Mouse (Mus musculus) CH12.LX (cell line): ENCODE data around the gene Cnr2. TPM values are rescaled to one million over a fixed set of nuclear protein-coding genes. Genes with fewer than 3 reads are reported as not detected.
A peak's percentile ranks its signal among the peaks of the same experiment; 100 is the strongest.

ENCODE experiments used
- DNase-seq: peaks from one replicate; pipeline ENCODE4 v3.0.0-alpha.2; 2013; ENCODE audit errors: extremely low read depth
- H3K27ac ChIP-seq: 2 replicates; pipeline ENCODE4 v1.5.1; 2012; ENCODE audit warnings: low read depth, mild to moderate bottlenecking, control low read depth, moderate library complexity; ENCODE audit not compliant: insufficient read depth
- H3K27me3 ChIP-seq: replicated peaks from 2 replicates; pipeline ENCODE3; 2012; ENCODE audit warnings: inconsistent platforms
- H3K36me3 ChIP-seq, 2 experiments: replicated peaks in 1 of 2; 2 replicates each; pipeline versions ENCODE3 to v1.6.1; 2012; ENCODE audit warnings: inconsistent platforms in 1 of 2, low read length in 1 of 2, mild to moderate bottlenecking in 1 of 2, mixed read lengths in 1 of 2, moderate library complexity in 1 of 2; ENCODE audit not compliant: control insufficient read depth in 1 of 2, insufficient read depth in 1 of 2
- H3K4me1 ChIP-seq, 2 experiments: 2 replicates each; pipeline ENCODE4 v1.6.1; 2012; ENCODE audit warnings: inconsistent platforms in 1 of 2, moderate library complexity in 1 of 2; ENCODE audit not compliant: insufficient read depth in 2 of 2, control insufficient read depth in 1 of 2
- H3K4me2 ChIP-seq: 2 replicates; pipeline ENCODE4 v1.6.1; 2012; ENCODE audit warnings: low read depth, mild to moderate bottlenecking, control low read depth; ENCODE audit not compliant: poor library complexity, insufficient read depth, severe bottlenecking
- H3K4me3 ChIP-seq, 3 experiments: fragments of 150-350 bp in 1 of 3; sonication (generic) in 1 of 3; replicated peaks in 1 of 3; 2 replicates each; pipeline versions ENCODE3 to v1.5.1; 2011 to 2012; ENCODE audit warnings: low read depth in 2 of 3, low read length in 2 of 3, mild to moderate bottlenecking in 2 of 3, moderate library complexity in 2 of 3, control low read depth in 1 of 3, improper control_type of control experiment in 1 of 3, inconsistent platforms in 1 of 3, mixed read lengths in 1 of 3; ENCODE audit not compliant: poor library complexity in 1 of 3
- H3K79me2 ChIP-seq: replicated peaks from 2 replicates; pipeline ENCODE4 v1.6.1; 2012; ENCODE audit warnings: mild to moderate bottlenecking, moderate library complexity; ENCODE audit not compliant: control insufficient read depth, poor library complexity, insufficient read depth, severe bottlenecking; ENCODE audit errors: extremely low read depth
- H3K9ac ChIP-seq: 2 replicates; pipeline ENCODE4 v1.6.1; 2012; ENCODE audit warnings: low read depth, mild to moderate bottlenecking, control low read depth, moderate library complexity; ENCODE audit not compliant: insufficient read depth
- H3K9me3 ChIP-seq: replicated peaks from 2 replicates; pipeline ENCODE3; 2012; ENCODE audit warnings: low read length, inconsistent platforms, mixed read lengths
- BHLHE40 ChIP-seq: IDR thresholded peaks from 2 replicates; pipeline ENCODE4 v1.6.1; 2011; ENCODE audit warnings: mild to moderate bottlenecking, low read depth, low read length, improper control_type of control experiment
- CTCF ChIP-seq, 2 experiments: IDR thresholded peaks in 1 of 2; conservative IDR thresholded peaks in 1 of 2; 2 replicates each; pipeline ENCODE4 v1.5.1; 2011 to 2012; ENCODE audit warnings: low read depth in 2 of 2, low read length in 2 of 2, improper control_type of control experiment in 1 of 2, inconsistent platforms in 1 of 2, mild to moderate bottlenecking in 1 of 2, moderate library complexity in 1 of 2
- ELF1 ChIP-seq: IDR thresholded peaks from 2 replicates; pipeline ENCODE4 v1.6.1; 2014; ENCODE audit warnings: low read depth, mild to moderate bottlenecking, inconsistent platforms, low read length, improper control_type of control experiment
- EP300 ChIP-seq: IDR thresholded peaks from 2 replicates; pipeline ENCODE4 v1.6.1; 2011; ENCODE audit warnings: low read length, improper control_type of control experiment
- IRF4 ChIP-seq: IDR thresholded peaks from 2 replicates; pipeline ENCODE4 v1.6.1; 2014; ENCODE audit warnings: low read depth, mild to moderate bottlenecking, inconsistent platforms, low read length, improper control_type of control experiment
- JUN ChIP-seq: IDR thresholded peaks from 2 replicates; pipeline ENCODE4 v1.6.1; 2011; ENCODE audit warnings: low read depth, mild to moderate bottlenecking, low read length, improper control_type of control experiment, moderate library complexity; ENCODE audit not compliant: insufficient read depth
- JUND ChIP-seq: conservative IDR thresholded peaks from 2 replicates; pipeline ENCODE4 v1.6.1; 2011; ENCODE audit warnings: low read depth, low read length, improper control_type of control experiment
- MAFK ChIP-seq: IDR thresholded peaks from 2 replicates; pipeline ENCODE4 v1.6.1; 2011; ENCODE audit warnings: low read length, improper control_type of control experiment; ENCODE audit not compliant: insufficient replicate concordance
- MAX ChIP-seq: IDR thresholded peaks from 2 replicates; pipeline ENCODE4 v1.6.1; 2011; ENCODE audit warnings: low read length, improper control_type of control experiment
- MEF2A ChIP-seq: IDR thresholded peaks from 2 replicates; pipeline ENCODE4 v1.6.1; 2014; ENCODE audit warnings: low read depth, mild to moderate bottlenecking, inconsistent platforms, low read length, improper control_type of control experiment, borderline replicate concordance
- MXI1 ChIP-seq: IDR thresholded peaks from 2 replicates; pipeline ENCODE4 v1.6.1; 2011; ENCODE audit warnings: mild to moderate bottlenecking, low read depth, low read length, improper control_type of control experiment
- NELFE ChIP-seq: IDR thresholded peaks from 2 replicates; pipeline ENCODE4 v1.6.1; 2011; ENCODE audit warnings: low read depth, low read length, improper control_type of control experiment
- NRF1 ChIP-seq: IDR thresholded peaks from 2 replicates; pipeline ENCODE4 v1.6.1; 2014; ENCODE audit warnings: low read depth, mild to moderate bottlenecking, inconsistent platforms, low read length, improper control_type of control experiment, moderate library complexity
- PAX5 ChIP-seq: IDR thresholded peaks from 2 replicates; pipeline ENCODE4 v1.6.1; 2012; ENCODE audit warnings: low read length, inconsistent platforms, mixed read lengths
- POLR2A ChIP-seq: IDR thresholded peaks from 2 replicates; pipeline ENCODE4 v1.6.1; 2011; ENCODE audit warnings: low read depth, mild to moderate bottlenecking, improper control_type of control experiment, low read length
- RCOR1 ChIP-seq: conservative IDR thresholded peaks from 2 replicates; pipeline ENCODE4 v1.6.1; 2012; ENCODE audit warnings: low read depth, mild to moderate bottlenecking, inconsistent platforms, low read length, improper control_type of control experiment
- SIN3A ChIP-seq: IDR thresholded peaks from 2 replicates; pipeline ENCODE4 v1.6.1; 2012; ENCODE audit warnings: low read length, improper control_type of control experiment, inconsistent platforms
- SMC3 ChIP-seq: IDR thresholded peaks from 2 replicates; pipeline ENCODE4 v1.6.1; 2011; ENCODE audit warnings: low read depth, low read length, improper control_type of control experiment
- TBP ChIP-seq: conservative IDR thresholded peaks from 2 replicates; pipeline ENCODE4 v1.6.1; 2011; ENCODE audit warnings: low read depth, low read length, improper control_type of control experiment
- UBTF ChIP-seq: IDR thresholded peaks from 2 replicates; pipeline ENCODE4 v1.6.1; 2012; ENCODE audit warnings: low read depth, mild to moderate bottlenecking, inconsistent platforms, low read length, improper control_type of control experiment, moderate library complexity
- USF1 ChIP-seq: IDR thresholded peaks from 2 replicates; pipeline ENCODE4 v1.6.1; 2014; ENCODE audit warnings: low read depth, mild to moderate bottlenecking, inconsistent platforms, low read length, improper control_type of control experiment
- USF2 ChIP-seq: conservative IDR thresholded peaks from 2 replicates; pipeline ENCODE4 v1.6.1; 2011; ENCODE audit warnings: low read depth, low read length, improper control_type of control experiment
- ZC3H11A ChIP-seq: IDR thresholded peaks from 2 replicates; pipeline ENCODE4 v1.6.1; 2012; ENCODE audit warnings: low read depth, mild to moderate bottlenecking, inconsistent platforms, low read length, improper control_type of control experiment
- ZNF384 ChIP-seq: IDR thresholded peaks from 2 replicates; pipeline ENCODE4 v1.6.1; 2012; ENCODE audit warnings: low read depth, low read length, improper control_type of control experiment, inconsistent platforms
- dilution Hi-C: fragments of 300-500 bp; cut with MboI; formaldehyde crosslinking; loops from 2 replicates; pipeline ENCODE4 v1.14.3; 2020; ENCODE audit warnings: low sequenced_read_pairs; ENCODE audit not compliant: extremely low pct_unique_long_range_greater_than_20kb, extremely low pct_ligation_motif_present
- in situ Hi-C: fragments of 300-500 bp; cut with MboI; formaldehyde crosslinking; loops from 3 replicates; pipeline ENCODE4 v1.14.3; 2019; ENCODE audit warnings: low sequenced_read_pairs, low pct_ligation_motif_present, low pct_unique_long_range_greater_than_20kb, mixed read lengths
- polyA plus RNA-seq: library from polyadenylated mRNA; unstranded; fragments of >175 nt; gene quantifications from 2 replicates; pipeline ENCODE4 v1.2.1, GENCODE M21; 2012; ENCODE audit warnings: low read depth; ENCODE audit not compliant: insufficient read length
- total RNA-seq, 2 experiments: library from RNA; depleted of rRNA; stranded (reverse); fragments of 300-350 nt in 1 of 2; fragments of >200 nt in 1 of 2; gene quantifications; 2 replicates each; pipeline ENCODE4 v1.2.3; 2012 to 2014

Gene Cnr2
- total and polyA plus RNA-seq, 3 experiments: 5.6 to 13.8 (median 10.6) TPM

DNA sequence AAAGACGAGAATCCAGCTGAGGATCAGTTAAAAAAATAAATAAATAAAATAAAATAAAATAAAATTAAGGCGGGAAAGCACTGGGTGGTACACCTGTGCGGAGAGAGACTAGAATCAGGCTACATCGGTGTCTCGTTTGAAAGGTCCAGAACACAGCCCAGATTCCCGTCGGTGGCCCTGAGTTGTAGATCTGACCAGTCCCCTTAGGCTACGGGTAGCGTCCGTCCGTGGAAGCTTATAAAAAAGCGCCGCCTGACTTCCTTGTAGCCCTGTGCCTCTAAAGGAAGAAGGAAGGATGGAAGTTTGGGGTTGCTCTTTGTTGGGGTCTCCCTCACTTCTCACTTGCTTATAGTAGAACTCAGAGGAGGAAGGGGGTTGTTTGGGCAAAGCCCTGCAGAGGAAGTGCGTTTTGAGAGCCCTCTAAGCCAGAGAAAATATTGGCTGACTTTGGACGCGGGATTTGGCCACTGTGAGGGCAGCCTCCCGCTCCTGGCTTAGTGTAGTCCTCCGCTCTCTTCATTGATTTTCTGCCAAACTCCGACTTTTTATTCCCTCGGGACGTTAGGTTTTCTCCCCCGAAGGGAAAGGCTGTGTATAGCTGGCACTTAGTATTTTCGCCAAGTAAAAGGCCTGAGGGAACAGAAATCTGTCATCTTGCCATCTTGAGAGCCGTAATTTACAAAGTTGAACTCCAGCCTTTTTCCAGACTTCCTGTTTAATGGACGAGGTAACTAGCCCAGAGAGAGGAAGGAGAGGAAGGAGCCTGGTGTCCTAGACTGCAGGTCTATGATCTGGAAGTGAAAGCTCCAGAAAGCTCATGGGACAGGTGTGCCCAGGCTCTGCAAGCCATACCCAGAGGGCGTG is 26.3 kb downstream of the Cnr2 start (continued):
- TF ChIP-seq TBP (no peak), BHLHE40 (no peak), UBTF (no peak), PAX5 (no peak), USF1 (no peak), SIN3A (peak; percentile 82), SMC3 (no peak), NRF1 (no peak), CTCF (conservative IDR thresholded peaks at IDR 0.05 in 1 of 2, IDR thresholded peaks at IDR 0.05 in 1 of 2; ENCODE audit: low read depth in 2 of 2, low read length in 2 of 2) (no peak)

DNA sequence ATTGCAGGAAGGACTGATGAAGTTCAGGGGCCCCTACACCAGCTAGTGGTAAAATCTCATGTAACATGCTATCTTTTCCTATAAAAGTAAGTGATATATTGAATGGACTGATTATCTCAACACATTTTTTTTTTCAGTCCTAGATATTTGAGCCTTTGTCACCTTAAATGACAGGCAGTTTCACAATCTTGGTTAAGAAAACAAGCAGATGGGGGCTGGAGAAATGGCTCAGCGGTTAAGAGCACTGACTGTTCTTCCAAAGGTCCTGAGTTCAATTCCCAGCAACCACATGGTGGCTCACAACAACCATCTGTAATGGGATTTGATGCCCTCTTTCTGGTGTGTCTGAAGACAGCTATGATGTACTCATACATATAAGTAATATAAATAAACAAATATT is 27.0 kb downstream of the Cnr2 start:
- H3K36me3 ChIP-seq: peaks cover 40 to 71% of the 10 kb centered on the region in 2 experiments
- H3K9me3 ChIP-seq: no peaks in the 10 kb centered on the region
- H3K9ac ChIP-seq: no peak overlapping the region
- no peak for TF ChIP-seq USF2
- no peak for TF ChIP-seq SMC3
- no peak for TF ChIP-seq NRF1
- TF ChIP-seq IRF4: no peak
- TF ChIP-seq MAFK: no peak
- no peak for TF ChIP-seq POLR2A
- TF ChIP-seq RCOR1: no peak
- no peak for TF ChIP-seq USF1
- no peak for TF ChIP-seq ZC3H11A
- no peak for TF ChIP-seq MAX
- no peak for TF ChIP-seq EP300
- TF ChIP-seq JUN: no peak
- TF ChIP-seq ELF1: no peak
- TF ChIP-seq JUND: no peak
- no peak for TF ChIP-seq NELFE
- no peak for TF ChIP-seq MEF2A
- no peak for TF ChIP-seq MXI1
- TF ChIP-seq TBP: no peak
- no peak for TF ChIP-seq ZNF384
- TF ChIP-seq UBTF: no peak
- TF ChIP-seq, all 38 proteins: peak for 0
- DNase-seq: no peak
- dilution Hi-C loops: no loop called here
- Histone ChIP-seq H3K27ac (no peak overlapping the region), H3K4me2 (peak overlapping the region; percentile 96), H3K27me3 (no peaks in the 10 kb centered on the region), H3K4me1 (peaks cover 0 to 31% of the 10 kb centered on the region in 2 experiments; a peak in 2 of 4 replicates), H3K79me2 (0 out of 2 replicates have a peak, but pooled peaks cover 4% of the 10 kb centered on the region), H3K4me3 (peak overlapping the region in 1 of 3 experiments; percentile 80)
- in situ Hi-C loops: no loop called here
